Mouse (Mus musculus) lung, postnatal 0 days (tissue): ENCODE measurements around the gene Ncdn. TPM values are rescaled to one million over a fixed set of nuclear protein-coding genes. Genes with fewer than 3 reads are reported as not detected.

Experiments
- ATAC-seq: fragments of 200-750 bp; cut with Nextera tagmentation; 2 replicates; pipeline ENCODE4 v1.8.0; 2017; ENCODE audit warnings: moderate library complexity
- DNase-seq: peaks from one replicate; pipeline ENCODE4 v3.0.0-alpha.2; 2016; ENCODE audit warnings: low spot score
- H3K27ac ChIP-seq: fragments of 300-500 bp; sonication (generic); 2 replicates; pipeline ENCODE4 v1.5.1; 2014; ENCODE audit warnings: antibody characterized with exemption, mild to moderate bottlenecking, low read length, mixed read lengths
- H3K27me3 ChIP-seq: fragments of 300-500 bp; sonication (generic); replicated peaks from 2 replicates; pipeline ENCODE4 v1.6.1; 2014; ENCODE audit warnings: low read length, mixed read lengths; ENCODE audit not compliant: insufficient read depth
- H3K36me3 ChIP-seq: fragments of 300-500 bp; sonication (generic); 2 replicates; pipeline ENCODE4 v1.6.1; 2014; ENCODE audit warnings: low read length, mixed read lengths; ENCODE audit not compliant: insufficient read depth
- H3K4me1 ChIP-seq: fragments of 300-500 bp; sonication (generic); 2 replicates; pipeline ENCODE4 v1.6.1; 2014; ENCODE audit warnings: antibody characterized with exemption, low read depth, low read length, mixed read lengths; ENCODE audit not compliant: insufficient read depth
- H3K4me2 ChIP-seq: fragments of 300-500 bp; sonication (generic); replicated peaks from 2 replicates; pipeline ENCODE4 v1.6.1; 2014; ENCODE audit warnings: low read depth, mild to moderate bottlenecking, low read length, moderate library complexity, mixed read lengths
- H3K4me3 ChIP-seq: fragments of 300-500 bp; sonication (generic); 2 replicates; pipeline ENCODE4 v1.5.1; 2014; ENCODE audit warnings: low read depth, low read length
- H3K9ac ChIP-seq: fragments of 300-500 bp; sonication (generic); replicated peaks from 2 replicates; pipeline ENCODE4 v1.6.1; 2014; ENCODE audit warnings: low read depth, mild to moderate bottlenecking
- H3K9me3 ChIP-seq: fragments of 300-500 bp; sonication (generic); 2 replicates; pipeline ENCODE4 v1.6.1; 2016; ENCODE audit warnings: low read length, mixed read lengths
- CTCF ChIP-seq: IDR thresholded peaks from 2 replicates; pipeline ENCODE4 v1.5.1; 2016; ENCODE audit warnings: antibody characterized with exemption, mild to moderate bottlenecking
- EP300 ChIP-seq: IDR thresholded peaks from 2 replicates; pipeline ENCODE4 v1.6.1; 2016; ENCODE audit warnings: antibody characterized with exemption, mild to moderate bottlenecking, control low read depth
- WGBS: fragments of 180-500 bp; shearing (Covaris S2); extraction: QIAGEN DNeasy Blood & Tissue Kit; methylation state at CpG from one replicate; pipeline ENCODE4 v1.1.7; 2014; 5-methylcytosine and 5-hydroxymethylcytosine counted together
- polyA plus RNA-seq: library from polyadenylated mRNA; unstranded; fragments of >200 nt; fragmentation: Nextera tagmentation; extraction: Ambion mirVana; gene quantifications from 2 replicates; pipeline ENCODE4 v1.2.1, GENCODE M21; 2015

Ncdn gene
- polyA plus RNA-seq, 1 experiment from 2014 or later = 12.3 TPM

- DNase-seq (peak; percentile 34), ATAC-seq (peak; percentile 66)
- H3K27ac ChIP-seq = no peak overlapping the region
Measured at GRCm38 (mm10) chr4:126763483-126763882, 10.2 kb upstream of the Ncdn start.

DNA sequence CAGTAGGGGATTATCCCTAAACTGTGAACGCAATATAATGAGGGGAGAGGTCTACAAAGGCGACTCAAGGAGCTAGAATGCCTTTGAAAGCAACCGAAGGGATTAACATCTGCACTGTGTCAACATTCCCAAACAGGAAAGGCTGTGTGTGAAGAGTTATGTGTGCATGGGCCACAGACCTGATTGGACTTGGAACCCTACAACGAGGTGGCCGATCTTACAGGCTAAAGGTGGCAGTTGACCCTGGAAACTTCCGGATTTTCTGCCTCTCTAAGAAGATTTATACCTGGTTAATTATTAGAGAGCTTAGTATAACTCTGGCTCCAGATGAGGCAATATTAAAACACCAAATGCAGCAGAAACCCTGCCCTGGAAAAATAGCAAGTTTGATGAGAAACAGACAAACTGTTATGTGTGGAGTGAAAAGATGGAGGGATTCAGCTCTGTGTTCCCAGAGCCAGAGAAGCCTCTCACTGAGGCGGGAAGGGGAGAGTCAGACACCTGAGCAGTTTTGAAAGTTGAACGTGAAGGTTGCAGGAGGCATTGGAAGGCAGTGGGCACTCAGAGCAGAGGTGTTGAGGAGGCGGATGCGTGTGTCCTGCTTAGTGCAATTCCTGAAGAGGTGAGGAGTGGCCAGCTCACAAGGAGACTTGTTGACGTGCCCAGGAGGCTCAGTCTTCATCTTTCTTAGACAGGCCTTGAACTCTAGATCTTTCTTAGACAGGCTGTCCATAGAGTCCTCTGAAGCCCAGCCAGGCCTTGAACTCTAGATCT lies 9.5 kb upstream of the Ncdn start:
- Histone ChIP-seq H3K4me1 (no peaks in the 10 kb centered on the region; the same call in 1 of the 2 replicates), H3K27ac (no peak overlapping the region), H3K4me2 (no peak overlapping the region), H3K9me3 (no peaks in the 10 kb centered on the region), H3K36me3 (no peaks in the 10 kb centered on the region), H3K27me3 (no peaks in the 10 kb centered on the region), H3K9ac (no peak overlapping the region), H3K4me3 (no peak overlapping the region)
- DNase-seq (no peak), ATAC-seq (0 out of 2 replicates have a peak, but pooled peaks have one; percentile 4)
- TF ChIP-seq EP300 = no peak
- no peak for TF ChIP-seq CTCF
- WGBS = 59% methylated on average over 11 of the region's 11 CpGs

More at GRCm38 (mm10) chr4:126763483-126763882, 10.2 kb upstream of the Ncdn start:
- Histone ChIP-seq H3K9me3 (no peaks in the 10 kb centered on the region), H3K4me2 (no peak overlapping the region), H3K9ac (no peak overlapping the region), H3K4me3 (no peak overlapping the region), H3K27me3 (no peaks in the 10 kb centered on the region), H3K36me3 (no peaks in the 10 kb centered on the region), H3K4me1 (no peaks in the 10 kb centered on the region; the same call in 1 of the 2 replicates)
- TF ChIP-seq CTCF (no peak), EP300 (no peak)
- 59% methylated on average over 2 of the region's 2 CpGs for WGBS

- 85% methylated on average over 2 of the region's 2 CpGs for WGBS
- Histone ChIP-seq H3K27me3 (no peaks in the 10 kb centered on the region), H3K4me1 (peaks cover 9% of the 10 kb centered on the region), H3K4me3 (no peak overlapping the region), H3K36me3 (no peaks in the 10 kb centered on the region), H3K9me3 (no peaks in the 10 kb centered on the region), H3K27ac (no peak overlapping the region), H3K4me2 (no peak overlapping the region), H3K9ac (no peak overlapping the region)
- DNase-seq = no peak
- no peak for ATAC-seq
- TF ChIP-seq CTCF (no peak), EP300 (no peak)
Measured at GRCm38 (mm10) chr4:126759435-126759834, 6.2 kb upstream of the Ncdn start.

DNA sequence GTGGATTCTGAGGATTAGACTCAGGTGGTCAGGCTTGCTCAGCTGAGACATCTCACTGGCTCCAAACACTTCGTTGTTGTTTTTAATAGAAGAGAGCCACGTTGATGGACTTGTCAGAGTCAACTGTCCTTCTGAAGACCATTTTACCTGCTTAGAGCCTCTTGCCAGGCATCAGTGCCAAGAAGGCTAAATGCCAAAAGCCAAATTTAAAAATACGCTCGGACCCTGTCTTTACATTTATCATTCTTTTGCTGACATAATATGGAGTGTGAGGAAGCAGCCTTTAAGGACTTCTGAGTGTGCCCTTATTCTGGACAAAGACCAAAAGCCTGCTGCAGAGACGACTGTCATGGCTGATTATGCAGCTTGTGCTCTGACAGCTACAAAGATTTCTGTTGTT lies 5.1 kb upstream of the Ncdn start:
- ATAC-seq = no peak
- 59% methylated on average over 5 of the region's 5 CpGs for WGBS
- no peak for DNase-seq

GRCm38 (mm10) chr4:126756766-126757165 lies 3.5 kb upstream of the Ncdn start:
- peak; percentile 24 for DNase-seq
- Histone ChIP-seq H3K27ac (no peak overlapping the region), H3K4me2 (no peak overlapping the region), H3K36me3 (no peaks in the 10 kb centered on the region), H3K4me1 (peaks cover 18% of the 10 kb centered on the region; the same call in 1 of the 2 replicates), H3K27me3 (no peaks in the 10 kb centered on the region), H3K9me3 (no peaks in the 10 kb centered on the region), H3K4me3 (no peak overlapping the region), H3K9ac (no peak overlapping the region)
- 32% methylated on average over 4 of the region's 4 CpGs for WGBS
- ATAC-seq = no peak
- no peak for TF ChIP-seq EP300
- no peak for TF ChIP-seq CTCF

More for the DNA sequence above, 5.1 kb upstream of the Ncdn start:
- no peak overlapping the region for H3K4me3 ChIP-seq
- no peak overlapping the region for H3K4me2 ChIP-seq
- H3K27ac ChIP-seq = no peak overlapping the region
- no peaks in the 10 kb centered on the region for H3K36me3 ChIP-seq
- TF ChIP-seq EP300 (no peak), CTCF (no peak)
- H3K9me3 ChIP-seq = no peaks in the 10 kb centered on the region
- no peak overlapping the region for H3K9ac ChIP-seq
- peaks cover 9% of the 10 kb centered on the region for H3K4me1 ChIP-seq
- H3K27me3 ChIP-seq = no peaks in the 10 kb centered on the region

- 22% methylated on average over 12 of the region's 12 CpGs for WGBS
- TF ChIP-seq CTCF = peak; percentile 12; the same call in 1 of the 2 replicates
- TF ChIP-seq EP300 = peak; percentile 38; the same call in 1 of the 2 replicates
- no peak for ATAC-seq
- peaks cover 18% of the 10 kb centered on the region; the same call in 1 of the 2 replicates for H3K4me1 ChIP-seq
- H3K27me3 ChIP-seq = no peaks in the 10 kb centered on the region
- H3K36me3 ChIP-seq = 0 out of 2 replicates have a peak, but pooled peaks cover under 1% of the 10 kb centered on the region
- peak overlapping the region; percentile 96 for H3K4me2 ChIP-seq
- peak; percentile 69 for DNase-seq
- H3K27ac ChIP-seq = peak overlapping the region; percentile 96; the same call in 1 of the 2 replicates
- H3K9ac ChIP-seq = no peak overlapping the region
- H3K4me3 ChIP-seq = peak overlapping the region; percentile 86; the same call in 1 of the 2 replicates
- H3K9me3 ChIP-seq = no peaks in the 10 kb centered on the region
Measured at GRCm38 (mm10) chr4:126754736-126755374, 1.6 kb upstream of the Ncdn start.
